Mouse (Mus musculus): ENCODE data around the gene Slc16a13.

GRCm38 (mm10) chr11:70254931-70255531 lies 34.2 kb upstream of the Slc16a13 start, which contains the start of gene Alox12:
- no peak for TF ChIP-seq POLR2A (IDR thresholded peaks at IDR 0.05; ENCODE audit: borderline replicate concordance, extremely low read depth, low read depth, low read length)
- TF ChIP-seq CTCF (IDR thresholded peaks at IDR 0.05; ENCODE audit: insufficient read depth, low read length) = peak; percentile 59
